Mouse (Mus musculus) 3T3-L1 (cell line): ENCODE results near the gene Rab11fip4.
A peak's percentile ranks its signal among the peaks of the same experiment; 100 is the strongest.

Experiments used
- DNase-seq: peaks from one replicate; pipeline ENCODE4 v3.0.0-alpha.2; 2015; ENCODE audit warnings: low read depth, low spot score

Gene Rab11fip4

GRCm38 (mm10) chr11:79710868-79711765 lies 120.1 kb downstream of the Rab11fip4 start:
- peak; percentile 79 for DNase-seq

- peak; percentile 54 for DNase-seq
Observed at GRCm38 (mm10) chr11:79711766-79712369, 120.9 kb downstream of the Rab11fip4 start.

- no peak for DNase-seq
Observed at GRCm38 (mm10) chr11:79713184-79713583, 122.2 kb downstream of the Rab11fip4 start.

- no peak for DNase-seq
Observed at GRCm38 (mm10) chr11:79713678-79714077, 122.7 kb downstream of the Rab11fip4 start.

- no peak for DNase-seq
Observed at GRCm38 (mm10) chr11:79714082-79714742, 123.2 kb downstream of the Rab11fip4 start.

- no peak for DNase-seq
Observed at GRCm38 (mm10) chr11:79714743-79715110, 123.7 kb downstream of the Rab11fip4 start.

- DNase-seq = no peak
Observed at GRCm38 (mm10) chr11:79715316-79715715, 124.3 kb downstream of the Rab11fip4 start.

- no peak for DNase-seq
Observed at GRCm38 (mm10) chr11:79715733-79716452, 124.9 kb downstream of the Rab11fip4 start.

GRCm38 (mm10) chr11:79716453-79716749 lies 125.4 kb downstream of the Rab11fip4 start:
- DNase-seq = no peak

GRCm38 (mm10) chr11:79717271-79717670 lies 126.3 kb downstream of the Rab11fip4 start:
- no peak for DNase-seq

- no peak for DNase-seq
Observed at GRCm38 (mm10) chr11:79717801-79718200, 126.8 kb downstream of the Rab11fip4 start.

GRCm38 (mm10) chr11:79718202-79718601 lies 127.2 kb downstream of the Rab11fip4 start:
- no peak for DNase-seq

- DNase-seq = no peak
Observed at GRCm38 (mm10) chr11:79718829-79719346, 127.9 kb downstream of the Rab11fip4 start.

GRCm38 (mm10) chr11:79720737-79721136 lies 129.7 kb downstream of the Rab11fip4 start:
- DNase-seq = peak; percentile 47

- no peak for DNase-seq
Observed at GRCm38 (mm10) chr11:79722811-79723210, 131.8 kb downstream of the Rab11fip4 start.

GRCm38 (mm10) chr11:79725005-79725404 lies 134.0 kb downstream of the Rab11fip4 start:
- DNase-seq = no peak

GRCm38 (mm10) chr11:79729231-79730047 lies 138.4 kb downstream of the Rab11fip4 start:
- peak; percentile 75 for DNase-seq

GRCm38 (mm10) chr11:79730462-79730861 lies 139.4 kb downstream of the Rab11fip4 start:
- DNase-seq = no peak

- DNase-seq = no peak
Observed at GRCm38 (mm10) chr11:79731476-79731875, 140.5 kb downstream of the Rab11fip4 start.

- no peak for DNase-seq
Observed at GRCm38 (mm10) chr11:79733013-79733412, 142.0 kb downstream of the Rab11fip4 start.
